Mouse (Mus musculus): ENCODE measurements around the gene Dgkg.

Dgkg gene

GRCm38 (mm10) chr16:22596394-22596793 is 60.6 kb downstream of the Dgkg start:
- in situ Hi-C loops (cut with MboI): no loop called here

DNA sequence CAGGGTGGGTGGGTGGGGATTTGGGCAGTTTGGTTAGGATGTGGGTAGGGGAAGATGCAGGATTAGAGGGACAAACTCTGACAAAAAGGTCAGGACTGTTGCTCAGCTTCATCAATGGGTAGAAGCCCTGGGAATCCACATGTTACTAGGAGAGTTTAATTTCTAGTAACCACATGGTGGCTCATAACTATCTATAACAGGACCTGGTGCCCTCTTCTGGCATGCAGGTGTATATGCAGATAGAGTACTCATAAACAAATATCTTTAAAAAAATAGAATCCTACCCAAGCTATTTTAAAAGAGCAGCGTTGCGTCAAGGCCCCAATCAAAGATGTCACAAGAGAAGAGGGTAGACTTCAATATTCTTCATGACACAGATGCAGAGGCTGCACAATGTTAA is 63.1 kb downstream of the Dgkg start:
- in situ Hi-C loops (cut with MboI): no loop called here

- in situ Hi-C loops (cut with MboI): no loop called here
Measured at GRCm38 (mm10) chr16:22589619-22590018, 67.4 kb downstream of the Dgkg start.

DNA sequence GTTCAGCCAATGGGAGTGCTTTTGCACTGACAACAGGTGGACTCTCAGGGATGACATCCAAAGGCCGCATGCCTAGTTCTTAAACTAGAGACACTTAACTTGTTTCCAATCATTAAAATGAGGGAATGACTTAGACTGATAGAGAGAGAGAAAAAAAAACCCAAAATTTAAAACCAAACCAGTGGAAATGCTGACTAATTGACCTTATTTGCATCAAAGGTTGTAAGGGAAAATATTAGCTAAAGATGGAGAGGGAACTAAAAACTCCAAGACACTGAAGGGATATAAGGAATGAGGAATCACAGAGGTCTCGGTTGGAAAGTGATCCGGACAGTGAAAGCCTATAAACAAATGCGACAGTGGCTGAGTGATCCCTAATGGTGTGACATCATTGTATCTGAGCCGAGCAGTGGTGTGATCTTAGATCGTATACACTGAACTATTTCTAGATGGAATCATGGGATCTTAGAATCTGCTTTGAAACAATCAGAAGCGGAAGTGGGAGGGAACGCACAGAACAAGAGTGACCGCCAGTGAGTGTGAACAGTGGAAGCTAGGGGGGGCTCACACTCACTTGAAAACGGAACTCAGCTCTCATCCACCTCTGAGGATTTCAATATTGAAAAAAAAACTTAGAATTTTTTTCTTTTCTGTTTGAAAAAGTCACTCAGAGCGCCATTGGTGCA is 70.7 kb downstream of the Dgkg start:
- in situ Hi-C loops (cut with MboI): no loop called here

- in situ Hi-C loops (cut with MboI): no loop called here
Measured at GRCm38 (mm10) chr16:22585523-22585922, 71.5 kb downstream of the Dgkg start.

DNA sequence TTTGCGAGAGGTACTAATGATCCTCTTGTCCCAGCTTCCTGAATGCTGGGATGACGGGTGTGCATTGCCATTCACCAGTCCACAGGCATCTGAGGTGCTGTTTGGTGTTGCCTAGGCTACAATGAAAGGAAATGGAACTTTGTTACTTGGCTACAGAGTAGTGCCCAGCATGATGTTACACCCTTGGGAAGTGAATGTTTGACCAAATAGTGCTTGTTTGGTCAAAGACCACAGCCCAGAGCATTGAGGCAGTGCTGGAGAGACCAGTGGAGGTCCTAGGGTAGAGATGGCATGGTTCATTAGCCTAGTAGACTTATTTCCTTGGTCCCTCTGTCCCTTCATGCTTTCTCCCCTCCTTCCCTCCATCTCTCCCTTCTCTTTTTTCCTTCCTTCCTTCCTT is 73.6 kb downstream of the Dgkg start:
- in situ Hi-C loops (cut with MboI): no loop called here

- in situ Hi-C loops (cut with MboI): no loop called here
Measured at GRCm38 (mm10) chr16:22582173-22582929, 74.7 kb downstream of the Dgkg start.

GRCm38 (mm10) chr16:22580103-22580502 is 76.9 kb downstream of the Dgkg start:
- in situ Hi-C loops (cut with MboI): no loop called here

DNA sequence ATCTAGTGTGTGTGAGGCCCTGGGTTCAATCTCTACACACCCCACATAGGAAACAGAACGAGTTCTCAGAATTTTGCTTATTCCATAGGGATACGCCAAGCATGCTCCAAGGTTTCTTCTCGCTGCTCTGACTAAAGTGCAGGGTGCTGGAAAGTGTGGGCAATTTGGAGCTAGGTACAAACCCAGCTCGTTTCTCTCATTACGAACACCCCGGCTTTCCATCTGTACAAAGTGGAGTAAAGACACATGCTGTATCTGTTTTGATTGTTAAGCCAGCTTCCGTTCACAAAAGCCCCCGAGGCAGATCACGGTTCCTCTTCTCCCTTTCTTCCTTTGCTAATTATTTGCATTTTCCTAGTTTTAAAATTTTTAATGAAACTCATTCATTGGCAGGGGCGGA is 78.1 kb downstream of the Dgkg start:
- in situ Hi-C loops (cut with MboI): no loop called here

- in situ Hi-C loops (cut with MboI): no loop called here
Measured at GRCm38 (mm10) chr16:22577656-22578055, 79.4 kb downstream of the Dgkg start.

- in situ Hi-C loops (cut with MboI): no loop called here
Measured at GRCm38 (mm10) chr16:22574164-22574563, 82.9 kb downstream of the Dgkg start.

DNA sequence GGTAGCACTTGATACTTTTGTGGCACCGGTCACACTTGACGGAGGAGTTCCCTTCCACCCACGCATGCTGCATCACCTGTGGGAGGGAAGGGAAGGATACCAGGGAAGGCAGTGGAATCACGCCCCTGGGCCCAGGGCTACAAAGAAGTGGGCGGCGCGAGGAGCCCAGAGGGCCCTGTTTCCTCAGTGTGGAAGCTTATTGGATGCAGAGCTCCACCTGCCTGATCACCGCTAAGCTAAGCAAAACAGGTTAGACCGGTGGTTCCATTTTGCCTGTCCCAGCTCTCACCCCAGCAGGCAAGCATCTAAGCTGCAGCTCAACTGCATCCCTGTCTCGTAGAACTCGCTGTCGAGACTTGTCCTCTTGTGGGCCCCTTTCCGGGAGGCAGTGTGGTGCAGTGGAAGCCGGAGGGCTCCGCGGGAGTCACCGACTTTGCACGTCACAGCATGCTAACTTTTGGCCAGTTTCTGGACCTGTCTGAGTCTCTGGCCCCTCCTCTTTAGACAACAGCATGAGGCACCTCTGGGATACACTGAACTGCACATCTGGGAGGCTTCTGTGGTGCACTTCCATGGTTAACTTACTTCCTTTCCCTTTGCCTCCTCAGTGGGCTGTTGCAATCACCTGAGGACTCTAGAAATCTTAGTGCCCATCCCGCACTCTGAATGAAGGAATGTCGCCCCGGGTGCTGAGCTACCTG is 84.2 kb downstream of the Dgkg start:
- in situ Hi-C loops (cut with MboI): no loop called here

DNA sequence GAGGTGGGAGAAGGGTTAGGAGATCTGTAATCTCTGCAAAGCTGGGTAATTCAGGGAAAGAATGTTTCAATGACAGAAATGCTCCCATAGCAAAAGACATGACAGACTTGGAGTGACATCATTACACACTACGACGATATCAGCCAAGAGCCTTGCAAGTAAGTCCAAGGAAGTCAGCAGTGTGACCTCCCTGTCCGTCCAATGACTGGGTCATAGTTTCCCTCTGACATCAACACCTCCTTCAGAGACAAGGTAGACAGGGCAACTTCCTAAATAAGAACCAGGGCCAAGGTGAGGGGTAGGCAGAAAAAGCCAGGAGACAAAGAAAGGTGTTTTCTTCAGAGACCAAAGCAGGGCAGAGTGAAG is 92.1 kb downstream of the Dgkg start:
- in situ Hi-C loops (cut with MboI): loop anchor here (5.0 kb wide), 1 partner anchor 237 kb away; no protein-coding TSS in a partner anchor

DNA sequence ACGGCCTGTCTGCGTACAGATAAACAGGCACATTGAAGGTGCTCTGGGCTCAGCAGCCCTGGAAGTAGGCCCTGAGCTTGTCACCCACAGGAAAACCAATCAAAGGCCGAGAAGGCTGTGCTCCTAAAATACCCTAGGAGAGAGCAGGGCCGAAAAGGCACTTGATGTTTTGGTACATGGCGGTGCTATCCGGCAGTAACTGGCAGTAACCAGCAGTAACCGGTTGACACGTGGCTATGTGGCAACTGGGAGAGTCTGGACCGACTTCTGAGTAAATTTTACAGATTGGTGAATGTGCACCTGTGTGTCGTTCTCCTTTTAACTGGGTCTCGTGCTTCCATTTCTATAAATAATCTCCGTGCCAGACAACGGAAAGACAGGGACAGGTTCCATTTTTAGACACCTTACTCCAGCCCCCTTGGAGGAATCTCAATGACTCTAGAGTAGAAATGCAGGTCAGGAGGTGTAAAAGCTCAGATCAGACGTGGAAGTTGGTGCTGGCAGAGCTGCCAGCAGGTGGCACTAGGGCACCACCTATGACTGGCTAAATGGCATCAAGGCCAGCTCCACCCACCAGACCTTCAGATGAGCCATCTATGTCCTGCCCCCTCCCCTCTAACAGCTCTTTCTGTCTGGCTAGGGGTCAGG is 92.6 kb downstream of the Dgkg start:
- in situ Hi-C loops (cut with MboI): loop anchor here (5.0 kb wide), 1 partner anchor 238 kb away; no protein-coding TSS in a partner anchor

DNA sequence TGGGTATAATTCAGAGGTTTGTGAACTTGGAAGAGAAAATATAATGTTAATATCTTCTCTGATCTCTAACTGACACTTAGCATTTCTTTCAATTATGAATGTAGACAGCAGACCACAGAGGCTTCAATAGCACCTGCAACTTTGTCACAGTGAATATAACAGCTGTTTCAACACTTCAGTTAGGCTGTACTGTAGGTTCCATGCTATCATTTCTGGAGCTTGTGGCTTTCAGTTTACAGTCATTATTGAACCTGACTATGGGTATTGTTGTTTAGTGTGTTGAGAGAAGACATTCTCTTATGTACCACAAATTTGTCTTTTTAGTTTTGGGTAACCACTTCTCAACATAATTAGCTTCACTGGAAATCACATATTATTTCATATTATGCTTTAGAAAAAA is 93.4 kb downstream of the Dgkg start:
- in situ Hi-C loops (cut with MboI): loop anchor here (5.0 kb wide), 1 partner anchor 239 kb away; no protein-coding TSS in a partner anchor

- in situ Hi-C loops (cut with MboI): loop anchor here (10.0 kb wide), 1 partner anchor 250 kb away; no protein-coding TSS in a partner anchor
Measured at GRCm38 (mm10) chr16:22554996-22555395, 102.0 kb downstream of the Dgkg start.

DNA sequence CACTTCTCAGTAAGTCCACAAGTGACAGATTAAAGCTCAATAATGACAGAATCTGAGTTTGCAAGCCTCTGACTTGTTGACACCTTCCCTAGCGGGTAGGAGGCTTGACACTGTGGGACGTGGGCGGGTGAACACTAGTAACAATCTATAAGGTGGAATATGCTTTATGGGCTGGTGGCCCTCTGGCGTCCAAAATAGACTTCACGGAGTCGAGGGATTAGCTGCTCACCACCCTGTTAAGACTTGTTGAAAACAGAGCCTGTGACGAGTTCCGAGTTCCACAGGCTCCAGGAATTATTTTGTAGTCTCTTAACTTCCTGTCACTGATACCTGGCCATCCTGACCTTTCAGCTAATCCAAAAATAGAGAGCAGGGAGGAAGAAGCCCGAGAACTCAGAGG is 104.7 kb downstream of the Dgkg start:
- in situ Hi-C loops (cut with MboI): loop anchor here (10.0 kb wide), 1 partner anchor 248 kb away; no protein-coding TSS in a partner anchor

- in situ Hi-C loops (cut with MboI): loop anchor here (10.0 kb wide), 1 partner anchor 247 kb away; no protein-coding TSS in a partner anchor
Measured at GRCm38 (mm10) chr16:22551231-22552000, 105.6 kb downstream of the Dgkg start.

GRCm38 (mm10) chr16:22549346-22549745 is 107.7 kb downstream of the Dgkg start:
- in situ Hi-C loops (cut with MboI): no loop called here

DNA sequence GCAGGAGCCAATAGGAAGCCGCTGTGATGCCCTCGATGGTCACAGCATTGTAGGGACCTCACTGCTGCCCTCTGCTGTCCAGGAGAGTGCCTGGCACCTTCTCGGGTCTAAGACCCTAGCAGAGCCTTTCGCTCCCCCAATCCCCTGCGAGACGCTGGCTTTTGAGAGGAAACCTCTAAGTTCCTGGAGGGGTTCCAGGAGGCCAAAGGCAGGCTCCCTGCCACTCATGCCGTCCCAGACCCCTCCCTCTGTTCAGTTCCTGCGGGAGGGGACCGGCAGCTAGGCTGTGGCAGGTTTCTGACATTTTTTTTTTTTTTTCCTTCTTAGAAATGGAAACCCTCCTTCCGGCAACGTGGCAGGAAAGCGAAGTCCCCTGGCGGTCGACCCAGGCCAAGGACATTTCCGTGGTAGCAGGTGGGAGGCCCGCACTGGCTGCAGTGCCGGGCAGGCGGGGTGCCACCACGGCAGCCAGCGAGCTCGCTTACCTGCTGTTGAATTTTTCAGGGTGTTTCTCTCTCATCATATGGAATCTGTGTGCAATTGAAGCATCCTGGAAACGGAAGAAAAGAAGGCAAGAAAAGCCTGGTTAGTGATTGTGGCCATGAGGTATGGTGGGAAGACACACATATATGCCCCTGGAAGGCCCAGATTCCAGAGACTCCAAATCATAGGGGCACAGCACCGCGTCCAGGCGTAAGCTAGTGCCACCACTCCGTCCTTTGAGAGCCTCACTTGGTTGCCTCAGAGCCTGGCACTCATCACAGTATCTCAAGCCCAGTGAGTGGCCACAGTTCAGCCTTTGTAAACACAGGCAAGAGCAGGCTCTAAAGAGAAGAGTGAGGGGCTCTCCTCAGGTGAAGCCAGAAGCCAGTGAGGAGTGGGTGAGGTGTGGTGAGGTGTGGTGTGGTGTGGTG is 108.6 kb downstream of the Dgkg start:
- in situ Hi-C loops (cut with MboI): no loop called here
